Mouse (Mus musculus) ES-E14 (cell line): ENCODE measurements around the gene Bmf. TPM values are rescaled to one million over a fixed set of nuclear protein-coding genes. Genes with fewer than 3 reads are reported as not detected.

Experiments used
- DNase-seq: peaks from one replicate; pipeline ENCODE4 v3.0.0-alpha.2; 2013; ENCODE audit warnings: low read depth, low spot score
- H3K27ac ChIP-seq: 2 replicates; pipeline ENCODE4 v1.5.1; 2012; ENCODE audit warnings: low read depth, mild to moderate bottlenecking, low read length, moderate library complexity, mixed read lengths; ENCODE audit not compliant: poor library complexity, insufficient read depth, severe bottlenecking
- H3K36me3 ChIP-seq: 2 replicates; pipeline ENCODE4 v1.6.1; 2012; ENCODE audit warnings: mild to moderate bottlenecking, low read length, moderate library complexity, mixed read lengths; ENCODE audit not compliant: control insufficient read depth, poor library complexity, insufficient read depth, severe bottlenecking
- H3K4me1 ChIP-seq, 2 experiments: fragments of 150-350 bp in 1 of 2; sonication (generic) in 1 of 2; 2 replicates each; pipeline ENCODE4 v1.6.1; 2012; ENCODE audit warnings: low read length in 2 of 2, mild to moderate bottlenecking in 1 of 2, mixed read lengths in 1 of 2; ENCODE audit not compliant: control insufficient read depth in 2 of 2, insufficient read depth in 2 of 2, poor library complexity in 1 of 2
- H3K4me3 ChIP-seq, 2 experiments: fragments of 150-350 bp in 1 of 2; sonication (generic) in 1 of 2; 2 replicates each; pipeline ENCODE4 v1.5.1; 2012; ENCODE audit warnings: low read length in 2 of 2, low read depth in 1 of 2, mild to moderate bottlenecking in 1 of 2, mixed read lengths in 1 of 2; ENCODE audit not compliant: insufficient read depth in 1 of 2, poor library complexity in 1 of 2, severe bottlenecking in 1 of 2
- H3K9ac ChIP-seq: 2 replicates; pipeline ENCODE4 v1.6.1; 2012; ENCODE audit warnings: low read depth, mild to moderate bottlenecking, low read length, mixed read lengths; ENCODE audit not compliant: poor library complexity, insufficient read depth, severe bottlenecking
- H3K9me3 ChIP-seq: fragments of 150-350 bp; sonication (generic); 2 replicates; pipeline ENCODE4 v1.6.1; 2012; ENCODE audit warnings: low read depth, mild to moderate bottlenecking, low read length; ENCODE audit not compliant: control insufficient read depth, insufficient read depth
- CHD2 ChIP-seq: IDR thresholded peaks from 2 replicates; pipeline ENCODE4 v1.6.1; 2014; ENCODE audit warnings: mild to moderate bottlenecking, low read depth, low read length, inconsistent platforms
- HCFC1 ChIP-seq: IDR thresholded peaks from 2 replicates; pipeline ENCODE4 v1.6.1; 2012; ENCODE audit warnings: low read length, inconsistent platforms, borderline replicate concordance; ENCODE audit not compliant: insufficient read depth
- MAFK ChIP-seq: IDR thresholded peaks from 2 replicates; pipeline ENCODE4 v1.6.1; 2014; ENCODE audit warnings: mild to moderate bottlenecking, low read depth, low read length, inconsistent platforms; ENCODE audit not compliant: insufficient read depth
- ZC3H11A ChIP-seq: IDR thresholded peaks from 2 replicates; pipeline ENCODE4 v1.6.1; 2012; ENCODE audit warnings: low read depth, mild to moderate bottlenecking, inconsistent platforms, low read length, borderline replicate concordance
- ZNF384 ChIP-seq: IDR thresholded peaks from 2 replicates; pipeline ENCODE4 v1.6.1; 2012; ENCODE audit warnings: low read depth, low read length, inconsistent platforms
- in situ Hi-C, 2 experiments: fragments of 600-800 bp; cut with MboI; formaldehyde crosslinking; loops; one replicate each; pipeline ENCODE4 v1.15.1; 2025; ENCODE audit warnings: low sequenced_read_pairs in 2 of 2, inconsistent platforms in 1 of 2; ENCODE audit not compliant: unreplicated experiment in 2 of 2
- total RNA-seq: library from RNA; depleted of rRNA; stranded (reverse); fragments of 300-350 nt; gene quantifications from 2 replicates; pipeline ENCODE4 v1.2.3, GENCODE M21; 2012

Gene Bmf
- total RNA-seq, 1 experiment, result 9.1 TPM

DNA sequence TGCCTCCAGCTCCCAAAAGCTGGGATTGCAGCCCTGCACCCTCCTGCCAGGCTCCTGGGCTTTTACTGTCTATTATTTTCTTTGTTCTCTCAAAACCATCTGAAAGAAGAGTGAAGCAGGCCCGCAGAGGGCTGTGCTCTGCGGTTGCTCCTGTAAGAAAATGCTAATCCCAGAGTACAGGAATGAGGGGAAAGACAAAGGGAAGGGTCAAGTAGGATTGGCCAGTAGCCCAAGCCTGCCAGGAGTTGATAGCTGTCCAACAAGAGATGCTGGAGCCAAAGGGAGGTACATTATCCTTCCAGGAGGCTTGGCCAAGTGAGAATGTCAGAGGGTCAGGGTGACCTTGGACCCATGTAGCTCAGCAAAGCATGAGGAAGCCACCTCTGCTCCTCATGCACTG is 2.1 kb upstream of the Bmf start:
- Histone ChIP-seq H3K4me1 (peaks cover 10 to 28% of the 10 kb centered on the region in 2 experiments; a peak in 3 of 4 replicates), H3K9ac (no peak overlapping the region), H3K36me3 (no peaks in the 10 kb centered on the region), H3K27ac (no peak overlapping the region), H3K4me3 (no peak overlapping the region), H3K9me3 (no peaks in the 10 kb centered on the region)
- in situ Hi-C loops, result no loop called here
- DNase-seq, result no peak
- TF ChIP-seq MAFK (no peak), ZNF384 (no peak), HCFC1 (no peak), ZC3H11A (no peak), CHD2 (no peak)

DNA sequence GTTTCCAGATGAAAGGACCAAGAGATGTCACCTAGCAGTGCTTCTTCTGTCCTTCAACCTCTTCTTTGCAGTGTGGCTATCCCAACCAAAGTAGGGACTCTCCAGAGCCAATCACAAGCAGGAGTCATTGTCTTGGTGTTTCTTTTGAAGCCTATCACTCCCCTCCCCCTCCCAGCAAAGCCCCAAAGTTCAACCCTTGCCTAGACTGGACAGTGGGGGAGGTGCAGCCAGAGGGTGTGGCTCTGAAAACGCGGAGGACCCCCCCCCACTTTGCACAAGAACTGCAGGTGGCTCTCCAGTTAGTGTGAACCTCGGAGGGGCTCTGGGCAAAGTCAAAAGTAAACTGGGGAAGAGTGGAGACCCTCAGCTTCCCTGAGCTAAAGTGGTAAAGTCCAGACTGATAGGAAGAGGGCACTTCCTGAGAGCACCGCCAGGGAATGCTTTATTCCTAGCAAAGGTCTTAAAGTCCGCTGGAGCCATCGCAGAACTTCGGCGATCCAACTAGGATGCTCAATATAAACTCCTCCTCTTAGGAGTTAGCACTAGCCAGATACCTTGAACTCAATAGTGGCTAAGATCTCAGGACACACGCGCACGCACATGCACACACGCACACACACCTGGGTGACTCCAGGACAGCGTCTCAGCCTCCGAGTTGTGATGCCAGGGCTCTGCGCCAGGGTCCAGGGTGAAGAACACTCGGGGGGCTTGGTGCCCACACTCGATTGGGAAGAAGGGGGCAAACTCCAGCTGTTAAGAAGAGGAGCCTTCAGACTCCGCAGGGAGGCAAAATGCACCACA is 866 bp downstream of the Bmf start:
- TF ChIP-seq HCFC1, result no peak
- no peak for TF ChIP-seq ZNF384
- no peak for TF ChIP-seq CHD2
- no peak for TF ChIP-seq MAFK
- no peak for TF ChIP-seq ZC3H11A
- no peak for DNase-seq
- no peak overlapping the region for H3K27ac ChIP-seq

DNA sequence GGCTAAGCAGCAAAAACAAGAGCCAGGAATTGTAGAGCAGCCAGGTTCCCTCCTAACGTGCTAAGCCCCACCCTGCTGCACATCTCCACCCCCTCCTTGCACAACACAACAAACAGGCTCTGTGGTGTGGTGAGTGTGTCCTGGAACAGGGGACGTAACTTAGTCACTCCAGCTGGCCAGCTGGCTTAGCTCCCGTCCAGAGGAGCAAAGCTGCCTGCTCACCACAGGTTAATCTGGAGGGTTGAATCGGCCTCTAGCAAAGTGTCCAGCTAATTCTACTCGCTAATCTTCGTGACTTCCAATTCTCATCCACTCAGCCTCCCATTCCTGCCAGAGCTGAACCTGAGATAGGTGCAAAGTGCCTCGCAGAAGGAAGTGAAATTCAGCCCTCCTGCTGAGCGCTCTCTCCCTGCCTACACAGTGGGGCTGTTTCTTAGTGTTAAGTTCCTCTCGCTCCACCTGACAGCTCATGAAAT is 1.9 kb downstream of the Bmf start:
- no peak for DNase-seq
- Histone ChIP-seq H3K4me3 (peak overlapping the region in 1 of 2 experiments; percentile 82; a peak in 2 of 4 replicates), H3K4me1 (peaks cover 17 to 46% of the 10 kb centered on the region in 2 experiments), H3K36me3 (peaks cover 1% of the 10 kb centered on the region; the same call in 1 of the 2 replicates), H3K9ac (no peak overlapping the region), H3K27ac (no peak overlapping the region), H3K9me3 (no peaks in the 10 kb centered on the region)
- TF ChIP-seq CHD2, result no peak
- no peak for TF ChIP-seq HCFC1
- in situ Hi-C loops, result no loop called here

More for the DNA sequence above, 866 bp downstream of the Bmf start:
- in situ Hi-C loops, result no loop called here
- Histone ChIP-seq H3K9me3 (no peaks in the 10 kb centered on the region), H3K9ac (peak overlapping the region; percentile 67), H3K36me3 (no peaks in the 10 kb centered on the region; the same call in 1 of the 2 replicates), H3K4me1 (peaks cover 17 to 40% of the 10 kb centered on the region in 2 experiments; a peak in 3 of 4 replicates), H3K4me3 (peak overlapping the region; percentile 82 to 93)

DNA sequence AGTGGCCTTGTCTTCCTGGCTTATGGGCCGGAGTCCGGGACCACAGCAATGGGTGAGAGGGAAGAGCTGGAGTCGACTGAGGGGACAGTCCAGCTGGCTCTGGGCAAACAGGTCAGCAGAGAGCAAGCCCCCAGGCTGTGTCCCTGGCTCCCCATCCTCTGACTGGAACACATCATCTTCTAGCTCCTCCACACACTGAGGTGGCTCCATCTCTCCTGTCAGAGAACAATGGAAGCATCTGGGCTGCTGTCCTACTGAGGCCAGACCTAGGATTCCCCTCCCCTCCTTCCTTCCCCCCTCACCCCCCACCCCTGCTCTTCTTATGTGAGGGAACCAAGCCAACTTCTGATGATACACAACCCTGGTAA is 2.7 kb downstream of the Bmf start:
- H3K4me3 ChIP-seq, result no peak overlapping the region

More for the DNA sequence above, 2.7 kb downstream of the Bmf start:
- no peak for DNase-seq
- in situ Hi-C loops, result no loop called here
- H3K9me3 ChIP-seq, result no peaks in the 10 kb centered on the region
- H3K9ac ChIP-seq, result no peak overlapping the region
- H3K27ac ChIP-seq, result no peak overlapping the region
- H3K4me1 ChIP-seq, result peaks cover 17 to 43% of the 10 kb centered on the region in 2 experiments
- TF ChIP-seq ZC3H11A (no peak), MAFK (no peak), ZNF384 (no peak), HCFC1 (no peak), CHD2 (no peak)
- peaks cover 5% of the 10 kb centered on the region; the same call in 1 of the 2 replicates for H3K36me3 ChIP-seq
